Mouse (Mus musculus): ENCODE measurements around the gene Prepl.

Prepl gene

DNA sequence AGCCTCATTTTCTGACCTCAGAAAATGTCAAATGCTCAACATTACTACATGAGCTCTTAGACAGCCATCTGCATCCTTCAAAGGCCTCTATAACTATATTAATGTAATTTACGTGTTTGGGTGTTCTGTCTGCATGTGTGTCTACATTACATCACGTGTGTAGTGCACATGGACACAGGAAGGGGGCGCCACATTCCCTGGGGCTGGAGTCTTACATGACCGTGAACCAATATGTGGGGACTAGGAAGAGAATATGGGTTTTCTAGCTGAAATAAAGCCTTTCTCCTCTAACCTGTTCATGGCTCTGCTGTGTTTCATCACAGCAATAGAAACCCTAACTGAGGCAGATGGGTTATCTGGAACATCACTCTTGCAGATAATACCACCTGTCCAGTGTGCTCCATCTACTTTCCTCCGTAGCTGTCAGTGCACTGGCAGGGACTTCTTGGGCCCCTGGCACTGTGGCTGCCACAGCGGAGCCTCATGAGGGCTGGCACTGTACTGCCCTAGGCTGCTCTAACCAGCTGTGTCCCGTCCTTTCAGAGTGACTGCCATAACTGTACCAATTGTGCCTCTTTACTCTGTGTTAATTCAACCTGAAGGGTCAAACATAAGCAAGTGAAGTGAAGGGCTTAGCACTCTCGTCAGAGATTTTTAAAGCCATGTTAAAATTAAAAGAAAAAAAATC, 18.8 kb downstream of the Prepl start:
- in situ Hi-C loops (cut with MboI, MseI), result no loop called here

- in situ Hi-C loops (cut with MboI, MseI), result no loop called here
Observed at GRCm38 (mm10) chr17:85070658-85071057, 19.4 kb downstream of the Prepl start.

GRCm38 (mm10) chr17:85067331-85067730, 22.7 kb downstream of the Prepl start:
- in situ Hi-C loops (cut with MboI, MseI), result no loop called here

GRCm38 (mm10) chr17:85063560-85063959, 26.5 kb downstream of the Prepl start:
- in situ Hi-C loops (cut with MboI, MseI), result no loop called here

DNA sequence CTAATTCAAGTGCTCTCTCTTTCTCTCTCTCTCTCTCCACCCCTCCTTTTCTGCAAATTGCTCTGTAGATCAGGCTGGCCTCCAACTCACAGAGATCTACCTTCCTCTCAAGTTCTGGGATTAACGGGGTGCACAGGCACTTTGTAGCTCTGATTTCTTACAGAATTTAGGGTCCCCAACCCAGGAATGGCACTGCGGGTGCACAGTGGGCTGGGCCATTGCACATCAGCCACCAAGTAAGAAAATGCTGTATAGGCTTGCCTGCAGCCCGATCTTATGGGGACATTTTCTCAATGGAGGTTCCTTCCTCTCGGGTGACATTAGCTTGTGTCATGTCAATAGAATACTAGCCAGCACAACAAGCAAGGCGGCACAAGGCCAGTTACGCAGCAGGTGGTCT, 30.9 kb downstream of the Prepl start:
- in situ Hi-C loops (cut with MboI, MseI), result no loop called here

DNA sequence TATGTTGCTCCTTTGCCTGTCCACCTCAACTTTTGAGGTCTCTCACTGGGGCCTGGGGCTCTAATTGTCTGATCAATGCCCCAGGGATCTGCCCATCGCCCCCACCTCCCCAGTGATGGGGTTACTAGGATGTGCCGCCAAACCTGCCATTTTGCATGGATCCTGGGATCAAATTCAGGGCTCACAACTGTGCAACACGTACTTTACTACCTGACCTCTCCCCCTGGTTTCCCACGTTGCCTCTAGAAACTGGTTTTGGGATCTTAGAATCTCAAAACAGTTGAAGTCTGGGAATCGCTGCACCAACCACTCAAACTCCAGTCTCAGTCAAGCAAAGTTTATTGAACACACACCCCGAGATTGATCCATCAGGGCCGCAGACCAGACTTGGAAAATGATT, 31.8 kb downstream of the Prepl start:
- in situ Hi-C loops (cut with MboI, MseI), result no loop called here

DNA sequence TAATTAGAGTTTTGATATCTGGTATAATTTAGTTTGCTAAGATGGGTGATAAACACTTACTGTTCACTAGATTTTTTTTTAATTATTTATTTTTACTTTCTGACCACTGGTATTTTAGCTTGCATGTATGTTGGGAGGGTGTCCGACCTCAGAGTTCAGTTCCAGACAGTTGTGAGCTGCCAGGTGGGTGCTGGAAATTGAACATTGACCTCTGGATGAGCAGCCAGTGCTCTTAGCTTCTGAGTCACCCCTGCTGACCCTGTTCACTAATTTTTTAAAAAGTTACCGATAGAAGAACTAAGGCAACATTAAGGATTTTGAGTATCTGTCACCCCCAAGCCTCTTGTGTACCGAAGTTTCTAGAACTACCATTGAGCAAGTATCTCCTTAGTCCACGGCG, 41.7 kb downstream of the Prepl start:
- in situ Hi-C loops (cut with MboI, MseI), result no loop called here

DNA sequence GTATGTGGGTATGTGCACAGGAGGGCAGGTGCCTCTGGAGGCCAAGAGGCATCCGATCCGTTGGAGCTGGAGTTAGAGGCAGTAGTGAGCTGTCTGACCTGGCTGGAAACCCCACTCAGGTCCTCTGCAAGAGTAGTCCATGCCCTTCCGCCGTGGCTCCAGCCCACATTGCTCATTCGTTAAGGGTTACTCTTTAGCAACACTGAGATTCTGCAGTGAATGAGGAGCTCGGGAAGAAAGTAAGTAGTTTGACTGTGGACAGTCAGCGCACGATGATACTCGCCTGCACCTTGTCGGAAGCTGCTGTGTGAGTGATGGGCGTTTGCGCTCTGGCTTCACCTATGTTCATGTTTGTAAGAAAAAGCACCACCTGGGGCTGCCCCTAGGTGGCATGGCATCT, 44.9 kb downstream of the Prepl start:
- in situ Hi-C loops (cut with MboI, MseI), result no loop called here

- in situ Hi-C loops (cut with MboI, MseI), result no loop called here
Observed at GRCm38 (mm10) chr17:85044466-85044865, 45.6 kb downstream of the Prepl start.

DNA sequence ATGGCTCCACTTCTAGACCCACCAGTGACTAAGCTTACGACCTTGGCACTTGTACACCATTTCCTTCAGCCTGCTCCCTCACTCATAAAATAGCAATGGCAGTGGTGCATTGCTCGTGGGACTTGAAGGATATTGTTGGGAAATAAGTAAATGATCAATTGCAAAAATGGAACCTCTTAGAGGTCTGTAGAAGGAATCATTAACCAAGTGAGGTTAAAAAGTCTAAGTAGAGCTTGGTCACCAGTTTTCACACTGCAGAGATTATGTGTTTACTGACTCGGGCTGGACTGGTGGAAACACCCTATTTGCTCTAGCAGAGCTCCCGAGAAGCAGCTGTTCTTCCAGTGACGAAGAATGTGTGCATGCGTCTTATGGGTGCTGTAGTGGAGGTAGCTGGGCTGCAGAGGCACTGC, 46.6 kb downstream of the Prepl start:
- in situ Hi-C loops (cut with MboI, MseI), result no loop called here

DNA sequence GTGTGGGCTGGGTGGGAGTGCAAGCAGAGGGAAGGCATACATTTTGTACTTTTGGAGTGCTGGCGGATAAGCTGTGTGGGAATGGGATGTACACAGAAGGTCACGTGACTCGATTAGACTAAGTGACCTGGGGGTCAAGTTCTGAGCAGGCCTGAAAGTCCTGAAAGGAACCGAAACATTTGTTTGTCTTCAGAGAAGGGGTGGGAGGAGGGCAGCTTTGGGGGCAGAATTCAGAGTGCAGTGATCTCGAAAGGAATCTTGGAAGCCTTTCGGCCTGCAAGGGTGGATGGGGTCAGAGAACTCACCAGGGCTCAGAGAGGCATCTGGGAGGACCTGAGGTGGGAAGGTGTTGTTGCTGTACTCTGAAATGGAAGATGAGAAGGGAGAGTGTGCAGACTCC, 47.6 kb downstream of the Prepl start:
- in situ Hi-C loops (cut with MboI, MseI), result no loop called here

- in situ Hi-C loops (cut with MboI, MseI), result no loop called here
Observed at GRCm38 (mm10) chr17:85040913-85041312, 49.1 kb downstream of the Prepl start.

GRCm38 (mm10) chr17:85038761-85039160, 51.3 kb downstream of the Prepl start:
- in situ Hi-C loops (cut with MboI, MseI), result no loop called here

- in situ Hi-C loops (cut with MboI, MseI), result no loop called here
Observed at GRCm38 (mm10) chr17:85038311-85038710, 51.7 kb downstream of the Prepl start.

- in situ Hi-C loops (cut with MboI, MseI), result no loop called here
Observed at GRCm38 (mm10) chr17:85037855-85038254, 52.2 kb downstream of the Prepl start.

DNA sequence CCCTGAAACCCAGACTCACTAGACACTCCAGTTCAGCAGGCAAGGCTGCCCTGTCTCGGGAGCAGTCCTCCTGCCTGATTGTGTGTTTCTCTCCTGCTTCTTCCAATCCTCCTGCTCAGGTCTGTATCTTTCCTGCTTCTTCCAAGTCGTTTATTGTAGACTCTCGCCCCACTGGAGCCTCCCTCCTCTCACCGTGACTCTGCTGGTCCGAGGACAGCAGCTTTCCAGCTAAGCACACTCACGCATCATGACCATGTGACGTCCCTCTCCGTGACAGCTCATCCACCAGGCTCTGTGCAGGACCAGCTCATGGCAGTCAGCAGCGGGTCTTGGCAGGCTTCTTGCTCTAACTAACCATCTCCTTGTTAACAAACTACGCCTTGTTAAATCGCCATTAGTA, 56.0 kb downstream of the Prepl start:
- in situ Hi-C loops (cut with MboI, MseI), result no loop called here

- in situ Hi-C loops (cut with MboI, MseI), result no loop called here
Observed at GRCm38 (mm10) chr17:85033087-85033486, 57.0 kb downstream of the Prepl start.

- in situ Hi-C loops (cut with MboI, MseI), result no loop called here
Observed at GRCm38 (mm10) chr17:85030651-85031050, 59.4 kb downstream of the Prepl start.

DNA sequence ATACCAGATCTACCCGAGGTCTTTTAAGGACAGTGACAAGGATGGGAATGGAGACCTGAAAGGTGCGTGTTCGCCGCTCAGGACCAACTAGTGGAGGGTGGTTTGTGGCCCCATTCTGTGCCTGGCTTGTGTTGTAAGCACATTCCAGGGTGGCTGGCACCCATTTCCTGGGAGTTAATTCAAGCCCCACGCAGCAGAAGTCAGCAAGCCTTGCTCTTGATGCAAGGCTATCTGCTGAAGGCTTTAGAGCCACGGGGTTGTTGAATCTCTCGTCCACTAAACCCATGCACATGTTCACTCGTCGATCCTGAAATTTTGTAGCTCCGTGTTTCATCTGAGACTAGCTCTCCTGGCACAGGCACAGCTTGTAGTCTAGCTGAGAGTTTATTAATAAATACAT, 61.2 kb downstream of the Prepl start:
- in situ Hi-C loops (cut with MboI, MseI), result no loop called here

GRCm38 (mm10) chr17:85028093-85028739, 61.8 kb downstream of the Prepl start, which contains the start of gene Slc3a1:
Gene Slc3a1 (plus strand): TSS chr17:85028376.
- in situ Hi-C loops (cut with MboI, MseI), result no loop called here

DNA sequence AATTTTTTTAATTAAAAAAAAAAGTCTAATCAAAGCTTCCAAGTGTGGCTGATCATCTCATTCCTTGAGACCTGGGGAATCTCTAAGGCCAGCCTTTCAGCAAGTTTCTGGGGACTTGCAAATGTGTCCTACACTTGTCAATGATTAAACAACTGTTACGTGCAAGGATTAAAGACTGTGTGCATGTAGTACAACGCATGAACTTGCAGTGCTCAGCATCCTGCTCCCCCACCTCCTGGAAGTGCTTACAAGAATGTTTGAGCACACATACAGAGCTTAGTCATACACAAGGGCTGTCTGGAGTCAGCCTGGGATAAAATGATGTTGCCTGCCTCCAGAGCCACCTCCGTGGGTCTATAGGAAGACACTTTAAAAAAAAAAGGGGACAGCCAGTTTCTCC, 62.8 kb downstream of the Prepl start:
- in situ Hi-C loops (cut with MboI, MseI), result no loop called here

DNA sequence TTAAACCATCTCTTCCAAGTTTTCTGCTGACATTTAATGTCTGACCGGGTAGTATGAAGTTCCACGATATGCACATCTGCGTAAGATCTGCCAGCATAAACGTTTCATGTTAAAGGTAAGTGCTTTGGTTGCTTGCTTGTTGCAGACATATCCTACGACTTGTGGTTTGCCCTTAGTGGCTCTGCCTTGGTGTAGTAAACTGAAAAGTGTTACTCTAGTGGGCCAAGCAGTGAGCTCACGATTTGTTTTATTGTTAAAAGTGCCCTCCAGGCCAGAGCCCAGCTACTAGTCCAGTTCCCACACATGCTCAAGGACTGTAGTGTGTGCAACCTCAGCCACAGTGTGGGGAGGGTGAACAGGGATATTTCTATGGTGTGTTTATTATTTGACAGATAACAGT, 63.6 kb downstream of the Prepl start:
- in situ Hi-C loops (cut with MboI, MseI), result no loop called here

DNA sequence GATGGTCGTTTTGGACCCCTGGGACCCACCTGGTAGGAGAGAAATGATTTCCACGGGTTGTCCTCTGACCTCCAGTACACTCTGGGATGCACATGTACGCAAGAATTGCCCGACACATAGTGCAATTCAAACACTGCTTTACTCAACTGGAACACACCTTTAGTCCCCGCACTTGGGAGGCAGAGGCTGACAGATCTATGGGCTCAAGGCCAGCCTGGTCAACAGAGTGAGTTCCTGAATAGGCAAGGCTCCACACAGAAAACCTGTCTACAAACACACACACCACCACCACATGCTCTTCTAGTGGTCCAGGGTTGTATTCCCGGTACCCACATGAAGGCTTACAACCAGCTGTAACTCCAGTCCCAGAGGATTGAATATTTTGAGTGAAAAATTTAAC, 64.9 kb downstream of the Prepl start:
- in situ Hi-C loops (cut with MboI, MseI), result no loop called here

DNA sequence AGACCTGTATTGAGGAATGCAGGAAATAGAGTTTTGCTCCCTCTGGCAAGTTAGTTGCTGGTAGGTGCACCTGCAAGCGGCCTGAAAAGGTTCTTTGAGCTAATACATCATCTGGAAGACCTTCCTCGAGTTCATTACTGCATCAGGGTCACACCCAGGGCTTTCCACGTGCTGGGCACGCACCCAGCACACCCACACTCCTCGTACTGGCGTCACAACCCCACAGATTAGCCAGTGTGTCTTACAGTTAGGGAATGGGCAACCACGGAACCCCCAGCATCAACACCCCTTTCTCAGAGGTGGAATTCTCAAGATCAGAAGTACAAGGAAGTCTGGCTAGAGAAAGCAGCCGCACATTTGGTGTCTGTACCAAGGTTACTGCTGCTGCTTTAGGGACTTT, 65.8 kb downstream of the Prepl start:
- in situ Hi-C loops (cut with MboI, MseI), result no loop called here
